In the genomic region with DNA sequence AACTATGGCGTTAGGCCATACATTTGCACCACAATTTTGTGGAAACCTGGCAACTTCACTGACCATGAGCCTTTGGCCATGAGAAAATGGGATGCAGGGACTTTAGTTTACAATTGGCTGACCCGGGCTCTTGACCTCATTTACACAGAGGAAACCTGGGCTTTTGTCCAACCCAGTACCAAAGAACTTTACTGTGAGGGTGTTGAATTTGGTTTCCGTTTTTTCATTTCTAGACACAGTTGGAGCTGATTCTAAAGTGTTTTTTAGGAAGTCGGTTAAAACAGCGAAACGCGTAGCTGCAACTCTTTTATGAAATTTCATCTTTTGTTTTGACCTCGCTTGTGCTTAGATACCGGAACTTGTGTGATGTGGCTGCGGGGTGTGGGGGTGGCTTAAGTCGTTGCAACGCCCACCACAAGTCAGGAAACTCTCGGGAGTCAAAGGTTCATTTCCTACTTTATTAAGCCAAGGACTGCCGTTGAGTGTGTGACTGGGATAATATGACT, we compare ENCODE assay signal across 8 mouse cellular contexts.
DNase-seq lines count a peak whose midpoint lies in the region.

No protein-coding gene starts in this region.

- intact Hi-C loops in heart, postnatal 25 days (cut with DNase I), result no loop called here

- DNase-seq in heart, adult 8-10 months (ENCODE audit: low spot score), result peak; percentile 47
- no peak for DNase-seq in heart, postnatal 25 days (ENCODE audit: low spot score)
- DNase-seq in adipocyte (ENCODE audit: low spot score), result peak; percentile 38
- peak; percentile 78 for DNase-seq in induced T-regulatory cell, adult 2 months (ENCODE audit: low read depth)
- DNase-seq in lung, postnatal 14 days, result peak; percentile 30
- no peak for DNase-seq in cerebellum, postnatal 4 days (ENCODE audit: low spot score in 2 of 2)
- DNase-seq in c-Kit-positive CD71-positive TER-119-positive erythroid progenitor cells, embryonic 14.5 days (ENCODE audit: low spot score), result no peak
- DNase-seq in right cerebral cortex, adult 2 months (ENCODE audit: low spot score in 2 of 2), result no peak

Comparison
In these comparisons a context has a peak if more than half of its experiments do, and no peak if none do; other contexts are left out.
1. DNase-seq: peak in heart, adult 8-10 months (single experiment), adipocyte (single experiment), induced T-regulatory cell, adult 2 months (single experiment) and lung, postnatal 14 days (single experiment); none in heart, postnatal 25 days (single experiment), cerebellum, postnatal 4 days (0 of 2), c-Kit-positive CD71-positive TER-119-positive erythroid progenitor cells, embryonic 14.5 days (single experiment) and right cerebral cortex, adult 2 months (0 of 2).